Mouse (Mus musculus) myocyte (in vitro differentiated cells): ENCODE results near the gene Atrnl1. TPM values are rescaled to one million over a fixed set of nuclear protein-coding genes. Genes with fewer than 3 reads are reported as not detected.
A peak's percentile ranks its signal among the peaks of the same experiment; 100 is the strongest.

ENCODE experiments used
- H3K27me3 ChIP-seq: one replicate; pipeline ENCODE4 v1.6.1; 2011; ENCODE audit not compliant: control insufficient read depth, insufficient read depth, insufficient read length
- H3K36me3 ChIP-seq: one replicate; pipeline ENCODE4 v1.6.1; 2011; ENCODE audit not compliant: control insufficient read depth, insufficient read depth
- H3K4me2 ChIP-seq: one replicate; pipeline ENCODE4 v1.6.1; 2011; ENCODE audit warnings: low read depth, control low read depth
- H3K4me3 ChIP-seq: one replicate; pipeline ENCODE4 v1.5.1; 2011; ENCODE audit warnings: mild to moderate bottlenecking, control low read depth, moderate library complexity
- H3K79me2 ChIP-seq: one replicate; pipeline ENCODE4 v1.6.1; 2011; ENCODE audit not compliant: control insufficient read depth, insufficient read depth
- H3ac ChIP-seq: one replicate; pipeline ENCODE4 v1.6.1; 2011; ENCODE audit not compliant: control insufficient read depth, insufficient read length
- CEBPB ChIP-seq: IDR thresholded peaks from 2 replicates; pipeline ENCODE4 v1.6.1; 2011; ENCODE audit warnings: mild to moderate bottlenecking, moderate library complexity; ENCODE audit not compliant: poor library complexity, insufficient read depth, severe bottlenecking
- E2F4 ChIP-seq: IDR thresholded peaks from one replicate; pipeline ENCODE4 v1.6.1; 2011; ENCODE audit warnings: mild to moderate bottlenecking, control low read depth, moderate library complexity; ENCODE audit not compliant: insufficient read depth
- MAX ChIP-seq: IDR thresholded peaks from one replicate; pipeline ENCODE4 v1.6.1; 2011; ENCODE audit warnings: low read depth, mild to moderate bottlenecking, control low read depth
- MYOD1 ChIP-seq, 3 experiments: IDR thresholded peaks; one replicate each; pipeline ENCODE4 v1.6.1; 2011; ENCODE audit warnings: control low read depth in 2 of 3, low read depth in 2 of 3, mild to moderate bottlenecking in 2 of 3, moderate library complexity in 1 of 3; ENCODE audit not compliant: insufficient read length in 2 of 3, control insufficient read depth in 1 of 3
- MYOG ChIP-seq, 3 experiments: IDR thresholded peaks; one replicate each; pipeline ENCODE4 v1.6.1; 2011; ENCODE audit warnings: control low read depth in 2 of 3, low read depth in 2 of 3, mild to moderate bottlenecking in 2 of 3; ENCODE audit not compliant: insufficient read length in 2 of 3, control insufficient read depth in 1 of 3, insufficient read depth in 1 of 3
- POLR2A ChIP-seq: IDR thresholded peaks from one replicate; pipeline ENCODE4 v1.6.1; 2011; ENCODE audit warnings: low read depth, mild to moderate bottlenecking, control low read depth, moderate library complexity; ENCODE audit not compliant: insufficient read length
- POLR2AphosphoS2 ChIP-seq: IDR thresholded peaks from one replicate; pipeline ENCODE4 v1.6.1; 2011; ENCODE audit warnings: low read depth, control low read depth; ENCODE audit not compliant: insufficient read length
- REST ChIP-seq: IDR thresholded peaks from one replicate; pipeline ENCODE4 v1.6.1; 2011; ENCODE audit warnings: mild to moderate bottlenecking, control low read depth, moderate library complexity; ENCODE audit not compliant: insufficient read depth, insufficient read length
- SRF ChIP-seq: IDR thresholded peaks from one replicate; pipeline ENCODE4 v1.6.1; 2011; ENCODE audit warnings: low read depth; ENCODE audit not compliant: control insufficient read depth, insufficient read length
- TCF12 ChIP-seq: IDR thresholded peaks from one replicate; pipeline ENCODE4 v1.6.1; 2011; ENCODE audit warnings: mild to moderate bottlenecking, control low read depth; ENCODE audit not compliant: poor library complexity, insufficient read depth, severe bottlenecking
- TCF3 ChIP-seq: IDR thresholded peaks from one replicate; pipeline ENCODE4 v1.6.1; 2011; ENCODE audit warnings: low read depth, control low read depth; ENCODE audit not compliant: insufficient read length
- USF1 ChIP-seq: IDR thresholded peaks from one replicate; pipeline ENCODE4 v1.6.1; 2011; ENCODE audit warnings: low read depth, mild to moderate bottlenecking, control low read depth, moderate library complexity
- polyA plus RNA-seq: library from polyadenylated mRNA; unstranded; fragments of >200 nt; fragmentation: generic; extraction: Trizol; gene quantifications from one replicate; pipeline ENCODE4 v1.2.1, GENCODE M21; 2012; ENCODE audit warnings: missing spikeins

Atrnl1 gene
- polyA plus RNA-seq, 1 experiment: 5.4 TPM

DNA sequence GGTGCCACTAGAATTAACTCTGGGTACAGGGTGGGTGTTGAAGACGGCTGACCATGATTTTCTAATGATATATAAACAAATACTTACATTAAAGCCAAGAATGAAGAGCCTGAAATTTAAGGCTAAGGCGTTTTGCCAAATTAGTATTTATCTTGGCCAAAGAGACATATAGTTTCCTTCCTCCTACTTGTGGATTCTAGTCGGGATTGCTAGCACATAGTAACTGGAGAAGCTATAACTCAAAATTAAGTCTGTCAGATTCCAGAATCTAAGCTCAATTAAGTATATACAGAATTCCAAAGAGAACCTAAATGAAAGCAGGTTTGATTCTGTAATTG is 192.6 kb downstream of the Atrnl1 start:
- no peak for TF ChIP-seq TCF12
- TF ChIP-seq SRF: no peak
- no peak for TF ChIP-seq MYOD1 (IDR thresholded peaks at IDR 0.05; ENCODE audit: control insufficient read depth in 1 of 3, insufficient read length in 2 of 3, low read depth in 2 of 3)
- TF ChIP-seq MAX: no peak
- TF ChIP-seq CEBPB: no peak
- no peak for TF ChIP-seq E2F4
- no peak for TF ChIP-seq POLR2AphosphoS2
- no peak for TF ChIP-seq POLR2A
- TF ChIP-seq TCF3: no peak
- TF ChIP-seq USF1: no peak
- no peak for TF ChIP-seq MYOG (IDR thresholded peaks at IDR 0.05; ENCODE audit: control insufficient read depth in 1 of 3, insufficient read depth in 1 of 3, insufficient read length in 2 of 3, low read depth in 2 of 3)
- TF ChIP-seq REST: no peak
- Histone ChIP-seq H3K4me2 (no peak overlapping the region), H3K27me3 (no peaks in the 10 kb centered on the region), H3K79me2 (no peaks in the 10 kb centered on the region), H3K4me3 (no peak overlapping the region), H3ac (no peak overlapping the region), H3K36me3 (no peaks in the 10 kb centered on the region)

DNA sequence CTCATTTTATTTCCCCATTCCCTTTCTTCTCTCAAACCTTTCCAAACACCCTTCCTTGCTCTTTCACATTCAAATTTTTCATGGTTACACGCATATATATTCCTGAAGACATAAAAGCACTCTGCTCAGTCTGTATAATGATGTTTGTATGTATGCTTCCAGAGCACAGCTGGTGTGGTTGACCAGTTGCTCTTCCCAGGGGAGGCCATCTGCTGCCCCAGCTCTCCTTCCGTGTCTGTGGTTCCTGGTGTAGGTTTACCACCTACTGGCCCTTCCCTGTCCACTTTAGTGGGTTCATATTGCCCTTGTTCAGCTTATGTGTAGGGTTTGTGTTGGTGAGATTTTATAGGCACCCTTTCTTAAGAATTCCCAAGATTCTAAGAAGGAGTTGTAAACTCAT is 197.5 kb downstream of the Atrnl1 start:
- no peak overlapping the region for H3ac ChIP-seq
- TF ChIP-seq MYOD1 (IDR thresholded peaks at IDR 0.05; ENCODE audit: control insufficient read depth in 1 of 3, insufficient read length in 2 of 3, low read depth in 2 of 3): peak; percentile 24 to 98 (median 95)
- TF ChIP-seq MYOG (IDR thresholded peaks at IDR 0.05; ENCODE audit: control insufficient read depth in 1 of 3, insufficient read depth in 1 of 3, insufficient read length in 2 of 3, low read depth in 2 of 3): peak; percentile 63 to 94 (median 94)
- peak; percentile 79 for TF ChIP-seq TCF12
- peak; percentile 82 for TF ChIP-seq TCF3
- TF ChIP-seq SRF: no peak
- H3K79me2 ChIP-seq: no peaks in the 10 kb centered on the region
- no peaks in the 10 kb centered on the region for H3K27me3 ChIP-seq
- H3K4me2 ChIP-seq: peak overlapping the region; percentile 46
- H3K4me3 ChIP-seq: no peak overlapping the region
- H3K36me3 ChIP-seq: no peaks in the 10 kb centered on the region

DNA sequence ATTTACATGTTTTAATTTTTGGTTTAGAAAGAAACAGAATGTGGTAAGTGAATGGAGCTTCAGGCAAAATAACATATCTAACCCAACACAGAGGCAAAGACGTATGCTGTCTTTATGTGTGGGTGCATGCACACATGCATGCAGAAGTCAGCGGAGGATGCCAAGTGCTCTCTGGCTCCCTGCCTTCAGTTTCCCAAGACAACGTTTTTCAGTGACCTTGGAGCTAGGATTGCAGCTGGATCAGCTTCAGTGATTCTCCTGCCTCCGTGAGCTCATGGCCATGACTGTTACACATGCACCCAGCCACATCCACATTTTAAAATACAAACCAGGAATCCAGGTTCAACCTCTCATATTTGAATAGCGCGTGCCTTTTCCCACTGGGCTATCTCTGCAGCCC is 203.5 kb downstream of the Atrnl1 start:
- Histone ChIP-seq H3K4me2 (no peak overlapping the region), H3K4me3 (no peak overlapping the region), H3K79me2 (no peaks in the 10 kb centered on the region), H3K36me3 (no peaks in the 10 kb centered on the region), H3ac (no peak overlapping the region), H3K27me3 (no peaks in the 10 kb centered on the region)
- no peak for TF ChIP-seq MYOG (IDR thresholded peaks at IDR 0.05; ENCODE audit: control insufficient read depth in 1 of 3, insufficient read depth in 1 of 3, insufficient read length in 2 of 3, low read depth in 2 of 3)
- TF ChIP-seq MYOD1 (IDR thresholded peaks at IDR 0.05; ENCODE audit: control insufficient read depth in 1 of 3, insufficient read length in 2 of 3, low read depth in 2 of 3): no peak
- TF ChIP-seq E2F4: no peak
- TF ChIP-seq CEBPB: no peak
- no peak for TF ChIP-seq USF1
- no peak for TF ChIP-seq TCF12
- no peak for TF ChIP-seq TCF3
- TF ChIP-seq SRF: no peak
- no peak for TF ChIP-seq POLR2AphosphoS2
- no peak for TF ChIP-seq POLR2A
- TF ChIP-seq MAX: no peak
- TF ChIP-seq REST: no peak

DNA sequence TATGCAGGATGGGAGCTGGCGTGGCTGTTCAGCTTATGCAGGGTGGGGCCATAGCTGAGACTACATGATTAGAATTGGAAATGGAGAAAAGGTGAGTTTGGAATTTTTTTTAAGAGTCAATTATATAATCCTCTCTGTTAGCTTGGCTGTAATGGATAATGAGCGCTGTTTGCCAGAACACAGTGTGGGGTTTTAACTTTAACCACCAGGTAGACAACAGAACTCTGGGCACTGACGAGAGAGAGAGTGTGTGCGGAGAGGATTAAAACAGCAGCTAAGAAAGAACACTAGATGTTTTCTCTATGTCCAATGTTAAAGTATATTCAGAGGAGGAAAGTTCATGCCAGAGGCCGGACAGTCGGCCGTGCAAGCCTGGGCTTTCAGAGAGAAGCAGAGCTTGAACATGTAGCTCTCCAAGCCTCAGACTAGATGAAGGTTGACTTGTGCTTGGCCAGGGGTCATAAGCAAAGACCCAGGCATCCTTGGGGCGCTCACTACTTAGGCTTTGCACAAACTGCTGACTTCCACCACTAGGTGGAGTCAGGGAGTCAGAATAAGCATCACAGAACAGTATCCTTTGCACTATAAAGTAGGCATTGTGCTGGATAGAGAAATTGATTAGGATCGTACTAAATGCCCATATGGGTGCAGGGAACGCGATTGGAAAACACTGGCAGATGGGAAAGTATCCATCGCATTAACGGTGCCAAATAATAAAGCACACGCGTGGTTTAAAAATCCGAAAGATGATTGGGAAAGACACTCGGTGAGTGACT is 205.6 kb downstream of the Atrnl1 start:
- no peaks in the 10 kb centered on the region for H3K36me3 ChIP-seq
- no peaks in the 10 kb centered on the region for H3K79me2 ChIP-seq
- H3K27me3 ChIP-seq: no peaks in the 10 kb centered on the region
- TF ChIP-seq MYOD1 (IDR thresholded peaks at IDR 0.05; ENCODE audit: control insufficient read depth in 1 of 3, insufficient read length in 2 of 3, low read depth in 2 of 3): no peak
- no peak for TF ChIP-seq REST
- TF ChIP-seq USF1: no peak
- TF ChIP-seq E2F4: no peak
- TF ChIP-seq POLR2A: no peak
- no peak for TF ChIP-seq MAX
- TF ChIP-seq CEBPB: no peak
- TF ChIP-seq SRF: no peak
- no peak for TF ChIP-seq MYOG (IDR thresholded peaks at IDR 0.05; ENCODE audit: control insufficient read depth in 1 of 3, insufficient read depth in 1 of 3, insufficient read length in 2 of 3, low read depth in 2 of 3)
- no peak for TF ChIP-seq POLR2AphosphoS2
- TF ChIP-seq TCF3: no peak
- no peak for TF ChIP-seq TCF12
- no peak overlapping the region for H3K4me2 ChIP-seq
- no peak overlapping the region for H3ac ChIP-seq
- H3K4me3 ChIP-seq: no peak overlapping the region

DNA sequence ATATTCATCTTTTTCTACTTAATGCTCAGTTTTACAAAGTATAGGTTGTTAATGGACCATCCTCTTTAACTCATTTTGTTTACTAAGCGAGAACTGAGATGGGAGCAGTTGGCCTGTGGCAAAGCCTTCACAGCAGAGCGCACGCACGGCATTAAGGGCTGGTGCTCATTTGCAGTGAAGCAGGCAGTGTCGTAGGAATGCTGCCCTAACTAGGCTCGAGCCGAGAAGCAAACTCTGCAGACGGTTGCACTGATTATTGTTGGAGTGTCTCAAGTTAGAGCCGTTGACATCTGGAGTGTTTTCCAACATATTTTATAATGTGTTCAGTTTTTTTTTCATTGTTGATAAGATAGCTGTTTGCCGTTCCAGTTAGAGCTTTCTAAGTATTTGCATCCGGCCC is 206.9 kb downstream of the Atrnl1 start:
- Histone ChIP-seq H3ac (no peak overlapping the region), H3K4me3 (no peak overlapping the region), H3K36me3 (no peaks in the 10 kb centered on the region), H3K79me2 (no peaks in the 10 kb centered on the region), H3K27me3 (no peaks in the 10 kb centered on the region), H3K4me2 (no peak overlapping the region)
- no peak for TF ChIP-seq POLR2A
- TF ChIP-seq MAX: no peak
- TF ChIP-seq SRF: no peak
- no peak for TF ChIP-seq E2F4
- no peak for TF ChIP-seq REST
- no peak for TF ChIP-seq TCF3
